Mouse (Mus musculus) CH12.LX (cell line): ENCODE data around the gene Ddi2.

ENCODE experiments used
- CTCF ChIP-seq, 2 experiments: IDR thresholded peaks in 1 of 2; conservative IDR thresholded peaks in 1 of 2; 2 replicates each; pipeline ENCODE4 v1.5.1; 2011 to 2012; ENCODE audit warnings: low read depth in 2 of 2, low read length in 2 of 2, improper control_type of control experiment in 1 of 2, inconsistent platforms in 1 of 2, mild to moderate bottlenecking in 1 of 2, moderate library complexity in 1 of 2
- EP300 ChIP-seq: IDR thresholded peaks from 2 replicates; pipeline ENCODE4 v1.6.1; 2011; ENCODE audit warnings: low read length, improper control_type of control experiment
- HCFC1 ChIP-seq: IDR thresholded peaks from 2 replicates; pipeline ENCODE4 v1.6.1; 2012; ENCODE audit warnings: low read depth, mild to moderate bottlenecking, inconsistent platforms, low read length, improper control_type of control experiment
- TCF12 ChIP-seq: IDR thresholded peaks from 2 replicates; pipeline ENCODE4 v1.6.1; 2014; ENCODE audit warnings: low read depth, mild to moderate bottlenecking, inconsistent platforms, low read length, improper control_type of control experiment

DNA sequence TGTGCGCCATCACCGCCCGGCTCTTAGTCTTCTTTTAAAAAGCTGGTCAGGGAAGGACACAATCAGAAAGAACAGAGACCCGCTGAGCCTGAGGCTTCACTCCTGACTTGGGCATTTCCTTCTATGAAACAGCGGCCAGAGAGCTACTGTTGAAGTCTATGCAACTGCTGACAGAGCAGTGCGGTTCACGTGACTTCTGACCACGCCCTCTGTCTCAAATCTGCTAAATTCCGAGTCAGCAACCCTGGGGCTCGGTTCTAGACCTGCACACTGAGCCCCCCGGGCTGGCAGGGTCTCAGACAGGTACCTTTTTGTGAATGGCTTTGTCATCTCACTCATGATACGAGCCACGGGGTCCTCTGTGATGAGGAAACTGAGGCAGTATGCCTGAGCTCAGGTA lies 50.9 kb downstream of the Ddi2 start:
- TF ChIP-seq HCFC1 (no peak), TCF12 (no peak), EP300 (no peak), CTCF (conservative IDR thresholded peaks at IDR 0.05 in 1 of 2, IDR thresholded peaks at IDR 0.05 in 1 of 2; ENCODE audit: low read depth in 2 of 2, low read length in 2 of 2) (no peak)
